Mouse (Mus musculus): ENCODE measurements around the gene Gm29609. TPM values are rescaled to one million over a fixed set of nuclear protein-coding genes. Genes with fewer than 3 reads are reported as not detected.
A peak's percentile ranks its signal among the peaks of the same experiment; 100 is the strongest.

The Gm29609 gene
- total RNA-seq, 1 experiment from 2014 or later: 1.9 TPM

DNA sequence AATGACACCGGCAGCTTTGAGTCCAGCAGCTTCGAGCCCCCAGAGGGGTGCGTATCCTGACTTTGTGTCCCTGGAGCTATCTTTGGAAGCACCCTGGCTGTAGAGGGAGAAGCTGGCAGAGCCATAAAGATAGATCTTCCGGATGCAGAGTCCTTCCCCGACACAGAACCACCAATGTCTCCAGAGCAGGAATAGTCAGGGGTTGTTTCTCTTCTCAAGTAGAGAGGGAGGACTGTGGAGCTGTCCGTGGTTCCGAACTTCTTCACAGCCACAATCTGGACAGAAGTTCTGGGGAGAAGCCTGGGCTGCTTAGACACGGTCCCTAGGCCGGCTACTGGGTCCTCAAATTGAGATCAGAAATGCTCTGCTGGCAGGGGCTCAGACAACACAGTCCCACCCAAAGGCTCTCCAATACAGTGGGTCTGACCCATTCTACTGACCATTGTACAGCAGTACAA, 40.7 kb downstream of the Gm29609 start:
- peak; percentile 65 for DNase-seq

DNA sequence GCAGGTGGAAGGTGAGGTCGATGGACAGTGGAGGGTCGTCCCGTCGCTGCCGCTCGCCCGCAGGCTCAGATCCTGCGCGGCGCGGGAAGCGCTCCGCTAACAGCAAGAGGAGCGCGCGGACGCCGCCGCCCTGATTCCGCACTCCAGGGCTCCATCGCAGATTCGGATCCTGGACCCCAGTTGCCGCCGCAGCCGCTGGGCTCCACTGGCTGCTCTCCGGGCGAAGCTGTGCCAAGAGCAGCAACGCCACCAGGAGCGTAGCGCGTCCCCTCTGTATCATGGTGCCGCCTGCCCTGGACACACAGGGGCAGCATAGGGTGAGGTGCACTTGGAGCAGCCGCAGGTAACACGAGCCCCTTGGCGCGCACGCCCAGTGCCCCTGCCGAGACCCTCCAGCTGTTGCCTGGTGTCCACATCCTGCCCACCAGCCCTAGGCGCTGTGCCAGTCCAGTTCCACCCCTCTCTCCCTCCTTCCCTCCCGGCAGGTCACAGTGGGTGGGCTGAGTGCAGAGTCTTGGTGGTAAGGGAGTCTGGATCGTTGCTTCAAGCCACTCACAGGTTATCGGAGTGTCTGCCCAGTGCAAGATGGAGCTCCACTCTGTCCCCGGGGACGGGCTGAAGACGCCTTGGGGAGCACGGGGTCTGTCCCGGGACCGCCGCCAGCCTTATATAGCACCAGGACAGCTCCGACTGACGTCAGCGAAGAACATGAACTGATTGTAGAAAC, 41.3 kb downstream of the Gm29609 start, which contains the start of gene Ucn:
TSS of gene Ucn (minus strand) at position 589 of the 727 bp plus-strand sequence.
- DNase-seq: peak; percentile 25

DNA sequence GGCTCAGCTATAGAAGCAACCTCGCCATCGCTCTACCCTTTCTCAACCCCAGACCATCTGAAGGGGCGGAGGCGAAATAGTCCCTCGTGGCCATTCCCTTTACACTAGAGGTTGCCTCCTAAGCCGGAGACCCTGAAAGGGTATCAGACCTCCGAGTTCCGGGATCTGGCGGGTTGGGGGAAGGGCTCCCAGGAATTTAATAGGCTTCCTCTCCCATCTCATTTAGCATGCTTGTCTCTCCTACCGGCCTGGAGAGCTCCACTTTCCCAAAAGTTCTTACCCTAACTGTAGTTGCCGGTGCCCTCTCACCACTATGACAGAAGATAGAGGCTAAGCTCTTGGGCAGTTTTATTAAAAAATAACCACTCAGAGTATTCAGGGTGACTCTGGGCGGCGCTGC, 42.1 kb downstream of the Gm29609 start:
- DNase-seq: no peak

DNA sequence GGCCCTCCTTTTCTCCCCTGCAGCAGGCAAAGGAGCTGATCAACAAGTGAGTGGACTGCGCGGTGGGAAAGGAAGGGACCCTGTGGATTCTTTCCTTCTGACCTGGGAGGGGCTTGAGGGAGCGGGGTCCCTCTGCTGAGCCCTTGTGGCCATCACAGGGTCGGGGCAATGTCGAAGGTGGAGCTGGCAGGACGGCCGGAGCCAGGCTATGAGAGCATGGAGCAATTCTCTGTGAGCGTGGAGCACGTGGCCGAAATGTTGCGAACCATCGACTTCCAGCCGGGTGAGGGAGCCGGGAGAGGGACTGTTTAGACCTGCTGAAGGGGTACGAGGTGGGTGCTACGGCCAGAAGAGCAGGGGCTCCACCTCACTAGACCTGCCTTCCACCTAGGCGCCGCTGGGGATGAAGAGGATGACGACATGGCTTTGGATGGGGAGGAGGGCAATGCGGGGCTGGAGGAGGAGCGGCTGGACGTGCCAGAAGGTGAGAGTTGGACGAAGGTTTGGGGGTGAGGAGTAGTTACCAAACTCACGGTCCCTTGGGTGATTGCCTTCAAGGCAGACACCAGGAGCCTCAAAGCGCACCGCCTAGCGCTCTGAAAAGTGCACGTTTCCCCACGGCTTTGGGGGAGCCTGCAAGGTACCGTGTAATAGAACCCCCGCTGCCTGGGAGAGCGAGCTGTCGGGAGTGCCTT, 42.8 kb downstream of the Gm29609 start:
- DNase-seq: no peak

DNA sequence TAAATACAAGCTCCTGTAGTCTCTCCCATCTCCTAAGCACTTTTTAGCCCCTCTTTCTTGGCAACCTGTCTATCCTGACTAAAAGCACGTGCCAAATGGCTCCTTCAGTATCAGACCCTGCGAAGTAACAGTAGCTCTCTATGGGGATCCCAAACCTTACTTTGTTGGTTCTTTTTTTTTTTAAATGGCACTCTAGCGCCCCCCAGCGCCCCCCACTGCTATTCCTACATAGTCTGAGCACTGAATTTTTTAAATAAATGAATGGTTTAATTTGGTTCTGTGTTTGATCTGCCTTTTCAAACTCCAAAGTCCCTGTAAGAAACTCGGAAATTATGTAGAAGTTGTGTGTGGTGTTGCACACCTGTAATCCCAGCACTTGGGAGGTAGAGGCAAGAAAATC, 53.7 kb downstream of the Gm29609 start:
- no peak for DNase-seq

DNA sequence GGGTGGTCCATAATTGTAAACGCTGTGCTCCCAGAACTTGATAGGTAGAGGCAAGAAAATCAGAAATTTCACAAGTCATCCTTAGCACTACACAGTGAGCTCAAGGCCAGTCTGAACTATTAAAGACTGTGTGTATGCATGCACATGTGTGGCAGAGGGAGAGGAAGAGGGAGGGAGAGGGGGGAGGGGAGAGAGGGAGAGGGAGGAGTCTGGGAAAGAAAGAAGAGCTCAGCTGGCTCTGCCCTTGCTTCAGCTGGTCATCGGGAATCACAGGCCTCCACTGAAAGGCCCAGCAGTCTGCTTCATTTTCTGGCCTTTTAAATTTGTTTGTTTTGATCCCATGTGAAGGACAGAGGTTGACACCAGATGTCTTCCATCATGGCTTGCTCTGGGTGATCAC, 56.2 kb downstream of the Gm29609 start:
- no peak for DNase-seq

DNA sequence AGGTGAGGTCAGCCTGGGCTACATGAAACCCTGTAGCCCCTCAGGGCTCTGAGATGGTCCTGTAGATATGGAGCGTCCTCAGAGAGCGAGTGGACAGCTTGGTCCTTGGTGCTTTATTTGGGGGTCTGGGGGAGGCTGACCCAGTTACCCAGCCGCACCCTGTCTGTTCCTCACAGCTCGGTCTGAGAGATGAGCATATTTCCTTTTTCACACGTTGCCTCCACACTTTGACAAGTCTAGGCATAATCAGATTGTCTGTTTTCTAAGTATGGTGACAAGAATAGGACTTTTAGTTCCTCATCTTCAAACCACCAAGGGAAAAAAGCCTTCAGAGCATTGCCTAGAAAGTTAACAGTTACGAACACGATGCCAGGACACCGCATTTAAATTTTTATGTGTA, 58.6 kb downstream of the Gm29609 start:
- no peak for DNase-seq

DNA sequence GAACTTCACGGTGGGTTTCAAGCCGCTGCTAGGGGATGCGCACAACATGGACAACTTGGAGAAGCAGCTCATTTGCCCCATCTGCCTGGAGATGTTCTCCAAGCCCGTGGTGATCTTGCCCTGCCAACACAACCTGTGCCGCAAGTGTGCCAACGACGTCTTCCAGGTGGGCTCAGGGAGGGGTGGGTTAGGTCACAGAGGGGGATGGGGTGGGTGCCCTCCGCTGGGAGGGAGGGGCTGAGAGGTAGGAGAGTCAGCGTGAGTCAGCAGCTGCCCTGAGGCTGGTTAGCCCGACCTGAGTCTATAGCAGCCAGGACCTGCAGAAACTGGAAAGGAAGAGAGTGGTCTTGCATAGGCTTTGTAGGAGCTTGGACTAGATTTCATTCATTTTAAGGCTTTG, 62.8 kb downstream of the Gm29609 start:
- DNase-seq: no peak

DNA sequence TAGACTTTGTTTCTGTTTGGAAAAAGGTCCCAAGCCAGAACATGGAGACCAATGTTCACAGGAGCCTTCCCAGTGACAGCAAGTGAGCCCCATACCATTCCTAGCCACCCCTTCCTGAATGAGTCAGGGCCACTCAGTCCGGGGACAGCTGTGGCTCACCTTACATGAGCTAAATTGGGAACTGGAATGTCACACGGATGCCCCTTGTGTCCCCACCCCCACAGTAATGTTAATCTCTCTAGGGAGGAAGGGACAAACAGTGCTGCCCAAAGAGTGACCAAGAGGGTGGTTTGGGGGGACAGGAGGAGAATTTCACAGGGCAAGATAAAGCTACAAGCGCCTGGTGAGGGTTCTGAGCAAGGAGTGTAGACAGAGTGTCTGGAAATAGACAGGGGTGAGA, 63.4 kb downstream of the Gm29609 start, which contains the start of gene Trim54:
TSS of gene Trim54 (plus strand) at position 359 of the 400 bp plus-strand sequence.
- no peak for DNase-seq

DNA sequence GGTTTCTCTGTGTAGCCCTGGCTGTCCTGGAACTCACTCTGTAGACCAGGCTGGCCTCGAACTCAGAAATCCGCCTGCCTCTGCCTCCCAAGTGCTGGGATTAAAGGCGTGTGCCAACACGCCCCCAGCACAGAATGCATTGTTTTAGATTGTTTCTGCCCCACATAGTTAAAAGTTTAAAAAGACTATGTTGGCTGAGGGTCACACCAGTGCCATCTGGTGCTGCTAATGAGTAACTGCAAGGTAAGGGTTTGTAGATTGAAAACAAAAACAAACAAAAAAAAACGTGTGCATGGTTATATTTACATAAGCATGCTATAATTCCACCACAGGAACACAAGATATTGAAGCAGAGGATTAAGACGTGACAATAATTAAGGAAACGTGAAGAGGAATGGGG, 68.9 kb downstream of the Gm29609 start:
- DNase-seq: no peak

DNA sequence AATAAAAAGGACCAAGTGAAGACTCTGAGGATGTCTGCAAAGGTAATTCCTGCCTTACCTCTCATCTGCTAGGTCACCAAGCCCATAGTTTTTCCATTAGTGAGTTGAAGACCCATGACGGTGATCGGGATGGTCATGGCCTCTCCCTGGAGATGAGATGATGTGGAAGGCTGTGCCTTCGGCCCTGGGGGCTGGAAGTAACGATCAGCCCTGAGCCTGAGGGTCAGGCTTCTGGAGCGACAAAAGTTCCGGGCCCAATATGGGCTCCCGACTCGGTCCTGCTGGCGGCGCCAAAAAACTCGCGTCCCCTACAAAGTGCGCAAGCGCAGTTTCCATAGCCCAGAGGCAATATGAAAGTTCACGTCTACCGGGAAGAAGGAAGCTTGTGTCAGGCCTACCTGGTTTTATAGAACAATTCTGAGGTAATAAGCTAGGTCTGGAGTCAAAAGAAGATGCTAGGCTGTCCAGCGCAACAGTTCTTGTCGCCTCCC, 71.7 kb downstream of the Gm29609 start, which contains the start of gene Slc30a3:
TSS of gene Slc30a3 (minus strand) at position 238 of the 491 bp plus-strand sequence.
- no peak for DNase-seq

DNA sequence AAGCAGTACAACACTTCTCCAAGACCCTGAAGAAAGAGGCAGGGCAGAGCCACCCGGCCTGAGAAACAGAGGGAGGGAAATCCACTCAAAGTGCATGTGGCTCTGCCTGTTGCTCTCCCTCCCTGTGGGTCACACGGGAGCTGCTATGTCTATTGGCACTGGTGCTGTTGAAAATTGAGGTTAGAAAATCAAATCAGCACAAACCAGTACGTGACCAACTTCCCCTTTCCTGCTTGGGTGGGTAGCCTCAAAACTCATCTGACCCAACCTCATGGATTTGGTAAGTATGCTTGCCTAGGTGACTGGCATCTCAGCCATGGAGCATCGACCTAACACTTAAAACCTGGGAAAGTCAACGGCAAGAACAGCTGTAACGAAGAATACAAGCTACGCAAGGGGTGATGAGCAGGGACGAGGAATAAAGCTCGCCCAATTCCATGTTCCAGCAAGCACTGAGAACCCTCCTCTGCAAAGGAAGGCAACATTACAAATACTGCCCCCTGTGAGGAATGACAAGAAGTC, 73.8 kb downstream of the Gm29609 start, which contains the start of gene Dnajc5g:
TSS of gene Dnajc5g (plus strand) at position 472 of the 522 bp plus-strand sequence.
- no peak for DNase-seq

DNA sequence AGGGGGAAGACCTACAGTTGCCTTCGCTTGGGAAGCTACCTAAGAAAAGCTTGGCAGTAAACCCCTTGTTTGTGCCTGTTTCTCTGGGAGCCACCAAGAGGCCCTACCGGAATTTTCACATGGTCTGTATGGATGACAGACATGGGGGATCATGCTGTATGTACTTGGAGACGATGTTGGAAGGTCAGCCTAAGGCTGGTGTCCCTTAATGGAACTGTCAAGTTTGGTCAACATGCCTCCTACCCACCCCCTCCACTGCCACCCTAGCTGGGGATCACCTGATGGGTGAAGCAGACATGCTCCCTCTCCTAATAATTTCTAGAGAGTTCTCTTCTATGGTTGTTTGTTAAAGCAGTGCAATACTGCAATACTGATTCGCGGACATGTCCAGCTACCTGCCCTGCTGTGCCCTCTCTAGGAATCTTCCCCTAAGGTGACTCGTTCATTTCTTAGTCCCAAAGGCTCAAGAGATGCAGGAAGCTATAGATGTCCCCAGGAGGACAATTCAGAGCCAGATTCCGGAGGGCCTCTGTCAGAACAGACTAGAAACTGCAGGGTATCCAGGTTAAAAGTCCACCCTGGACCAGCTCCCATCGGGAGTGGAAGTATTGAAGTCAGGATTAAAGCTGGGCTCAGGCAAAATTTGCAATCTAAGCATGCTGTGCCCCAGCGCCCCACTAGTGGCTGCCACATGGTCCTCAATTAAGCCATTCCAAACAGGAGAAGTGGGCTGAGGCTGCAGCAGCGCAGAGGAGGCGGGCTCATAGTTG, 83.8 kb downstream of the Gm29609 start:
- DNase-seq: no peak

DNA sequence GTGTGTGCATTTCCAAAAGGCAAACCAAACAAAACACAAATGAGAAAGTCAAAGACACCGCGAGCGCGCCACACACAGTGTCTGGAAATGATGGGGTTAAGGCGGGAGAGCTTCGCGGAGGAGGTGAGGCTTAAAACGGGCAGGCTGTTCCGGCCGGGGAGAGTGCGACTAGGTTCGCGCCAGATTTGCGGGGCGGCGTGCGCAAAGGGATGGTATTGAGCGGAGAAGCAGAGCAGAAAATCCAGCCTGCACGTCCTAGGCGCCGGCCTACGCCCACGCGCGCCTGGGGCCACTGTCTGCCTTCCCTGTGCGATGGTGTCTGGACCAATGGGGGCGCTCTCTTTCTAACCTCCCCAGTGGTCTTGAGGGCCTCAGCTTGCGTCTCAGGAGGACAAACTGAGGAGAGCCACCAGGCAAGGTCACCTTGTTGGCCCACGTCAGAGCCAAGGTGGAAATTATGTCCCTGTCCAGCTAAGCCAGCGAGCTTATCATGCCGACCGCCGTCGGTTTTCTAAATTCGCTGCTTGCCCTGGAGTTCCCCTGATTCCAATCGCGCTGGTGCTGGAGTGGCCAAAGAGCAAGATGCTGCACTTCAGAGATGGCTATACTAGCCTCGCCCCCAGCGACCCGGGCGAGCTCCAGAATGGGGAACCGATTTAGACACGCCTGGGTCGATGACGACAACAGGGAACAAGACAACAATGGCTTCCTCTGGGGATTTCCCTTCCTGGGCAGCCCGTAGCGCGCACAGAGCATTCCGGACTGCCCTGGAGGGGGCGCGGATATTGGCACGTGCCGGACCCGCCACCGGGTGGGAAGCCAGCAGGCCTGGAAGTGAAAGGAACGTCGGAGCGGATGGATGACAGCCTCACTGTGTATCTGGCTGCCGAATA, 84.7 kb downstream of the Gm29609 start:
- peak; percentile 73 for DNase-seq

Other genes starting within 250 kb of the Gm29609 start
- gene Cgref1, start 234.3 kb downstream of the Gm29609 start, total RNA-seq (2021): 0.56 and 0.86 TPM in 2 replicates
- gene Preb, start 219.6 kb downstream of the Gm29609 start, total RNA-seq (2021): 117 and 128 TPM in 2 replicates
- 1.1 and 1.2 TPM in 2 replicates for gene Tcf23, start 211.2 kb downstream of the Gm29609 start, total RNA-seq (2021)
- 116 and 121 TPM in 2 replicates for gene Atraid, start 131.6 kb downstream of the Gm29609 start, total RNA-seq (2021)
- 19.7 and 24.0 TPM in 2 replicates for gene Slc5a6, start 131.0 kb downstream of the Gm29609 start, total RNA-seq (2021)
- gene Cad, start 125.1 kb downstream of the Gm29609 start, total RNA-seq (2021): 31.0 and 37.3 TPM in 2 replicates
- not detected in 2 replicates for gene Dnajc5g, start 73.6 kb downstream of the Gm29609 start, total RNA-seq (2021)
- gene Slc30a3, start 71.7 kb downstream of the Gm29609 start, total RNA-seq (2021): 0.49 and 0.74 TPM in 2 replicates
- gene Trim54, start 63.2 kb downstream of the Gm29609 start, total RNA-seq (2021): not detected in 2 replicates
- gene Ucn, start 41.1 kb downstream of the Gm29609 start, total RNA-seq (2021): not detected in 2 replicates
- gene Mpv17, start 25.7 kb downstream of the Gm29609 start, total RNA-seq (2021): 41.7 and 46.4 TPM in 2 replicates
- 54.3 and 58.6 TPM in 2 replicates for gene Gtf3c2, start 233 bp upstream of the Gm29609 start, total RNA-seq (2021)
- 85.0 and 95.4 TPM in 2 replicates for gene Snx17, start 13.3 kb upstream of the Gm29609 start, total RNA-seq (2021)
- 42.7 and 64.9 TPM in 2 replicates for gene Eif2b4, start 13.5 kb upstream of the Gm29609 start, total RNA-seq (2021)
- gene Zfp513, start 22.4 kb upstream of the Gm29609 start, total RNA-seq (2021): 25.8 and 27.9 TPM in 2 replicates
- gene Ppm1g, start 40.8 kb upstream of the Gm29609 start, total RNA-seq (2021): 117 and 121 TPM in 2 replicates
- gene Nrbp1, start 61.0 kb upstream of the Gm29609 start, total RNA-seq (2021): 79.7 and 87.7 TPM in 2 replicates
- not detected in 2 replicates for gene Gm9970, start 61.3 kb upstream of the Gm29609 start, total RNA-seq (2021)
- gene Krtcap3, start 71.8 kb upstream of the Gm29609 start, total RNA-seq (2021): 2.7 and 4.8 TPM in 2 replicates
- gene Ift172, start 111.2 kb upstream of the Gm29609 start, total RNA-seq (2021): 36.0 and 41.5 TPM in 2 replicates
- gene Fndc4, start 116.2 kb upstream of the Gm29609 start, total RNA-seq (2021): 10.9 and 12.2 TPM in 2 replicates
- 1.6 and 13.8 TPM in 2 replicates for gene Gckr, start 117.5 kb upstream of the Gm29609 start, total RNA-seq (2021)

All from adrenal gland, postnatal 14 days (tissue).